Mouse (Mus musculus) midbrain, embryonic 12.5 days (tissue): ENCODE measurements around the gene Zkscan14. TPM values are rescaled to one million over a fixed set of nuclear protein-coding genes. Genes with fewer than 3 reads are reported as not detected.
A peak's percentile ranks its signal among the peaks of the same experiment; 100 is the strongest.
"Not testable (repeated sequence)": the region's sequence is repeated elsewhere in the genome, so short reads cannot be mapped to it uniquely, and the experiment has no call there.

Source experiments
- ATAC-seq: fragments of 200-750 bp; cut with Nextera tagmentation; 2 replicates; pipeline ENCODE4 v1.8.0; 2017; ENCODE audit warnings: low read depth, moderate TSS enrichment, moderate library complexity; ENCODE audit not compliant: low FRiP score
- H3K27ac ChIP-seq: fragments of 300-500 bp; sonication (generic); replicated peaks from 2 replicates; pipeline ENCODE4 v1.5.1; 2016; ENCODE audit warnings: mild to moderate bottlenecking
- H3K27me3 ChIP-seq: fragments of 300-500 bp; sonication (generic); 2 replicates; pipeline ENCODE4 v1.6.1; 2016; ENCODE audit warnings: mild to moderate bottlenecking
- H3K36me3 ChIP-seq: fragments of 300-500 bp; sonication (generic); 2 replicates; pipeline ENCODE4 v1.6.1; 2016
- H3K4me1 ChIP-seq: fragments of 300-500 bp; sonication (generic); 2 replicates; pipeline ENCODE4 v1.6.1; 2016
- H3K4me2 ChIP-seq: fragments of 300-500 bp; sonication (generic); replicated peaks from 2 replicates; pipeline ENCODE4 v1.6.1; 2016; ENCODE audit warnings: mild to moderate bottlenecking, moderate library complexity
- H3K4me3 ChIP-seq: fragments of 300-500 bp; sonication (generic); 2 replicates; pipeline ENCODE4 v1.5.1; 2016; ENCODE audit warnings: mild to moderate bottlenecking
- H3K9ac ChIP-seq: fragments of 300-500 bp; sonication (generic); replicated peaks from 2 replicates; pipeline ENCODE4 v1.6.1; 2016; ENCODE audit warnings: mild to moderate bottlenecking, moderate library complexity
- H3K9me3 ChIP-seq: fragments of 300-500 bp; sonication (generic); 2 replicates; pipeline ENCODE4 v1.6.1; 2016; ENCODE audit warnings: mild to moderate bottlenecking
- WGBS: fragments of 180-500 bp; shearing (Covaris S2); methylation state at CpG from one replicate; pipeline ENCODE4 v1.1.7; 2016; 5-methylcytosine and 5-hydroxymethylcytosine counted together
- polyA plus RNA-seq: library from polyadenylated mRNA; unstranded; fragments of >200 nt; fragmentation: Nextera tagmentation; extraction: Ambion mirVana; gene quantifications from 2 replicates; pipeline ENCODE4 v1.2.1, GENCODE M21; 2016

The Zkscan14 gene
- polyA plus RNA-seq = 10.9 TPM in 2 replicates

DNA sequence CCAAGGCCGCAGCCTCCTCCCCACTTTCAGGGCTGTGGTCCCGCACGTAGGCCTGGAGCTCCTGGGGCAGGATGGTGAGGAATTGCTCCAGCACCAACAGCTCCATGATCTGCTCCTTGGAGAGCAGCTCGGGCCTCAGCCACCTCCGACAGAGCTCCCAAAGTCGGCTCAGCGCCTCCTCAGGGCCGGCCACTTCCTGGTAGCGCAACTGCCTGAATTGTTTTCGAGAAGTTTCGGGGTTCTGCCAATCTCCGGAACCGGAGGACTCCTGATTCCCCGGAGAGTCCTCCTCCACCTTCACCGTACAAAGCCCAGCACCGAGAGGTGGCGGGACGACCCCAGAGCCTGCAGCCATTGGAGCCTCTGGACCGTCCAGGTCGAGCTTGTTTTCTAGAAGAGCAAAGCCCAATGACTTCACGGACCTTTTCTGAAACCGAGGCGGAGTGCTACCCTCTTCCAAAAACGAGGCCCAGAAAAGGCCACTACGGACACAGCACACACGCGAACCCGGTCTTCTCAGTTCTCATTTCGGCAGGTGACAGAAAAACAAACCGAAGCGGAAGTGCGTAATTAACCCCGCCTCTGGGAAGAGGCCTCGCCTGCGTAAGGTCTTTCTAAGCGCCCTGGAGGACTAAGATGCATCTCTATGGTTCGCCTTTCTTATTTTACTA, at the start of gene Zkscan14:
Gene Zkscan14 (minus strand): TSS at position 548 of the 671 bp plus-strand sequence.
- H3K4me2 ChIP-seq = peak within 1 kb of the TSS; percentile 99

DNA sequence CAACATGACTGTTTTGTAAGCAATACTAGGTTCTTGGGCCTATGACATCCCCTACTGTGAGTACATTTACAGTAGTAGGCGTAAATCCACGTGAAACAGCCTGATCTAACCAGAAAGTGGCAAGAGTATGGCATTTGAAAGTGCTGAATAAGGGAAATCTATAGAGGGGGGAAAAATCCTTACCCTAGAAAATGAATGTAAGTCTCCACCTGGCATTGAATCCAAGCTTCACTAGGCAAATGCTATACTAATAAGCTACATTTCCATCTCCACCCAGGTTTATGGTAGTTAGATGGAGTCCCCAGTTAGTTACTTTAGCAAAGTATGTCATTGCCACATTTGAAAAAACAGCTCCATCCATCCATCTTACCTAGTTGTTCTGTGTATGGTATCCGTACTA, 47.9 kb upstream of the Zkscan14 start:
- peaks cover 59% of the 10 kb centered on the region for H3K36me3 ChIP-seq
- WGBS = 95% methylated on average over 3 of the region's 3 CpGs
- H3K9me3 ChIP-seq = no peaks in the 10 kb centered on the region
- H3K4me2 ChIP-seq = no peak overlapping the region
- no peak for ATAC-seq
- no peaks in the 10 kb centered on the region for H3K4me1 ChIP-seq
- H3K27me3 ChIP-seq = no peaks in the 10 kb centered on the region
- H3K9ac ChIP-seq = no peak overlapping the region
- no peak overlapping the region for H3K27ac ChIP-seq
- no peak overlapping the region for H3K4me3 ChIP-seq

More for the DNA sequence above, at the start of gene Zkscan14:
- peak; percentile 29 for ATAC-seq
- Histone ChIP-seq H3K27me3 (no peaks in the 10 kb centered on the region), H3K4me1 (peaks cover 23% of the 10 kb centered on the region), H3K9ac (peak within 1 kb of the TSS; percentile 83), H3K27ac (peak within 1 kb of the TSS; percentile 49), H3K36me3 (peaks cover 10% of the 10 kb centered on the region; the same call in 1 of the 2 replicates), H3K9me3 (no peaks in the 10 kb centered on the region), H3K4me3 (peak within 1 kb of the TSS; percentile 82)
- WGBS = 1% methylated on average over 37 of the region's 37 CpGs

DNA sequence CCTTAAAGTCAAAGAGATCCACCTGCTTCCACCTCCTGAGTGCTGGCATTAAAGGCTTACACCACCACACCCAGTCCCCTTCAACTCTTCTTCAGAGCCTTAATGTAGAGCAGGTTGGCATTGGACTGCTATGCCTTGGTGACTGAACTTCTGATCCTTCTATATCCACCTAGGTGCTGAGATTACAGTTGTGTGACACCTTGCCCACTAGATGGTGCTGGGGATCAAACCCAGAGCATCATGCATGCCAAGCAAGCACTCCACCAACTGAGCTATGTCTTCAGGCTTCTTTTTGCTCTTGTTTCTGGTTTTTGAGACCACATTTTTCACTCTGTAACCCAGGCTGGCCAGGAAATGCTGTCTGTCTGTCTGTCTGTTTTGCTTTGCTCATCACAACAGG, 33.0 kb upstream of the Zkscan14 start:
- H3K36me3 ChIP-seq = peaks cover 54% of the 10 kb centered on the region
- no peak overlapping the region for H3K4me3 ChIP-seq
- ATAC-seq = no peak
- no peak overlapping the region for H3K27ac ChIP-seq
- H3K9me3 ChIP-seq = no peaks in the 10 kb centered on the region
- H3K4me1 ChIP-seq = peaks cover 18% of the 10 kb centered on the region; the same call in 1 of the 2 replicates
- H3K4me2 ChIP-seq = no peak overlapping the region
- no peak overlapping the region for H3K9ac ChIP-seq
- no peaks in the 10 kb centered on the region for H3K27me3 ChIP-seq

DNA sequence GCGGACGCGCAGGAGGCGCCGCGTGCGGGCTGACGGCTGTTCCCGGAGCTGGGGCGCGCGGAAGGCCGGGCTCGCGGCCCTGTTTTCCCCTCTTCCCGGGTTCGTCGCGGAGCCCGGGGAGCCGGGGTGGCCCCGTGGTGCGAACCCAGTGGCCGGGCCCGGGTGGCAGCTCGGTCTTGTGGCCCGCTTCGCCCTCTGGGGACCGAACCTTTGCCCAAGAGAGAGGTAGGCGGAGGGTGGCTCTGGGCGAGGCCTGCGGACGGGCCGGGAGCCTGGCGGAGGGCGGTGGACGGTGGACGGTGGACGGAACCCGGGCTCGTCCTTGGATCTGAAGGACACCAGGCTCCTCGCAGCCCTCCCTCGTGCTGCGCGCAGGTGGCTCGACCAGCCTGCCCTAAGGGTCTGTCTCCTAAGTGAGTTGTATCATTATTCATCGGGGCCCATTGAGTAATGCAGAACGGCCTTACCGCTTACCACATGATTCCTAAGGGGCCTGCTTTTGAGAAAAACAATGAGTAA, 30.3 kb upstream of the Zkscan14 start:
- H3K4me2 ChIP-seq = peak overlapping the region; percentile 66
- peak overlapping the region; percentile 84 for H3K27ac ChIP-seq
- peak; percentile 58 for ATAC-seq
- no peaks in the 10 kb centered on the region for H3K9me3 ChIP-seq
- under 1% methylated on average over 37 of the region's 49 CpGs for WGBS
- peaks cover 18% of the 10 kb centered on the region; the same call in 1 of the 2 replicates for H3K4me1 ChIP-seq
- H3K9ac ChIP-seq = peak overlapping the region; percentile 93
- H3K36me3 ChIP-seq = peaks cover 32% of the 10 kb centered on the region
- no peaks in the 10 kb centered on the region for H3K27me3 ChIP-seq
- H3K4me3 ChIP-seq = peak overlapping the region; percentile 85

DNA sequence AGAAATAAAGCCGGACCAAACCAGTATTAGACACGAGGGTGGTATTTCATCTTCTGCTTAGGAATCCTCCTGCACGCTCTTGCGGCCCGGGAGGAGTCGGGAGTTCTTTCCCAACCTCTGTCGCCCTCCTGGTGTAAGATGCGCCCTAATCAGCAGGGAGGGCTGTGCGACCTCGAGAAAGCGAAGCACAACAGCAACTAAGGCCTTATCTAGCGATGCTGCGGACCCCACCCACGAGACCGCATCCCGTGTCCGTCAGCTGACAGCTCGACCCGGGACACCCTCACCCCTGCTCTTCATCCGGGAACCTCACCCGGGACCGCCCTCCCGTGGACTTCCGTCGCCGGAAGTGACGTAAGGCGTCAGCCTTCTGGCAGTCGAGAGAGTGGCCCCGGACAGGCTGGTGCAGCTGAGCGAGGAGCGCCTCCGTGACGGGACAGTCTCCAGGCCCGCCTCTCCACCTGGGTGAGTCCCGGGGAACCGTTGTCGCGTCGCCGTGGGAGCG, 29.8 kb upstream of the Zkscan14 start, which contains the start of gene Zfp655:
Gene Zfp655 (plus strand): TSS at position 349 of the 505 bp plus-strand sequence.
- Histone ChIP-seq H3K9ac (peak within 1 kb of the TSS; percentile 93), H3K27ac (peak within 1 kb of the TSS; percentile 84), H3K4me3 (peak within 1 kb of the TSS; percentile 85), H3K9me3 (no peaks in the 10 kb centered on the region), H3K4me2 (peak within 1 kb of the TSS; percentile 66), H3K4me1 (peaks cover 18% of the 10 kb centered on the region; the same call in 1 of the 2 replicates), H3K36me3 (peaks cover 30% of the 10 kb centered on the region), H3K27me3 (no peaks in the 10 kb centered on the region)
- peak; percentile 97 for ATAC-seq
- WGBS = under 1% methylated on average over 42 of the region's 42 CpGs

DNA sequence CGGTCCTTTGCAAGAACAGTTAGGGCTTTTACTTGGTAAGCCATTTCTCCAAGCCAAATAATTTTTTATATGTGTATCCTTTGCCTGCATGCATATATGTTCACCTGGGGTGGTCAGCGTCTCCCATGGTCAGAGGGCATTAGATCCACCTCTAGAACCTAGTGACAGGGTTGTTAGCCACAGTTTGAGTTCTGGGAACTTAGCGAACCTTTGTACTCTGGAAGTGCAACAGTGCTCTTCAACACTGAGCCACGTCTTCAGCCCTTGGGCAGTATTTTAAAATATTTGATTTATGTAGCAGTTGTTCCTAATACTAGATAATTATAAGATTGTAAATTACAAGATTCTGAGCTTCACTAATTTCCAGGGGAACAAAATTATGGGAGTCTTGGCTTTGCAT, 29.0 kb upstream of the Zkscan14 start:
- peak overlapping the region; percentile 93; the same call in 1 of the 2 replicates for H3K9ac ChIP-seq
- ATAC-seq = no peak
- H3K4me2 ChIP-seq = peak overlapping the region; percentile 66
- H3K27me3 ChIP-seq = no peaks in the 10 kb centered on the region
- peaks cover 22% of the 10 kb centered on the region for H3K36me3 ChIP-seq
- H3K4me3 ChIP-seq = peak overlapping the region; percentile 85; the same call in 1 of the 2 replicates
- no peaks in the 10 kb centered on the region for H3K9me3 ChIP-seq
- H3K27ac ChIP-seq = no peak overlapping the region; the same call in 1 of the 2 replicates
- 87% methylated on average over 4 of the region's 4 CpGs for WGBS
- H3K4me1 ChIP-seq = peaks cover 18% of the 10 kb centered on the region; the same call in 1 of the 2 replicates

DNA sequence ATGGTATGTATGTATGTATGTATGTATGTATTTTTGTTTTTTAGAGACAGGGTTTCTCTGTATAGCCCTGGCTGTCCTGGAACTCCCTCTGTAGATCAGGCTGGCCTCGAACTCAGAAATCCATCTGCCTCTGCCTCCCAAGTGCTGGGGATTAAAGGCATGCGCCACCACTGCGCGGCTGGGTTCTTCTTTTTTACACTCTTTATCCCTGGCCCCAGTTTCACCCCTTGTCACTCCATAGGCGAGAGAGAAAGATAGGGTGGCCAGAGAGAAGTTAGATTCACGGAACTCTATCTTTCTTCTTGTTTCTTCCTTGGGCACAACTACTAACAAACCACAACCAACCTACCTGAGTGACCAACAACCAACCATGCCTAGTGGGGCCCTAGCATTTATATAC, 27.6 kb upstream of the Zkscan14 start:
- H3K27ac ChIP-seq, H3K4me3 ChIP-seq, H3K27me3 ChIP-seq, H3K36me3 ChIP-seq, ATAC-seq, H3K4me2 ChIP-seq, H3K9me3 ChIP-seq, H3K9ac ChIP-seq: not testable (repeated sequence)
- H3K4me1 ChIP-seq = peaks cover 18% of the 10 kb centered on the region; the same call in 1 of the 2 replicates
- 79% methylated on average over 6 of the region's 6 CpGs for WGBS

DNA sequence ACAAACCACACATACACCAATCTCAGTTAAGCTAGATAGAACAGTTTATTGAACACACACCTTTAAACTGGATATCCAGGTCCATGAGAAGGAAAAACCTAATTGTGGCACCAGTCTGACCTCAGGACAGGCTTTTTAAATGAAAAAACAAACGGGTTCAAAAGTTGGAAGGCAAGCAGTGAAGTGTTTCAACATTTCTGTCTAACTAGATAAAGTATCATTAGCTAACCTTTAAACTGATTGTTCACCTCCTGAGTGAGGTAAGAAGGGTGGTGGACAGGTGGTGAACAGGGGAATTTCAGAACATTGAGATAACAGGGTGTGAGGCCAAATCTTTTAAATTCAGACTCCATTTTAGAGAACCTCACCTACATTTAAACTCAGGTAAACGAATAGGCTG, 24.8 kb upstream of the Zkscan14 start:
- Histone ChIP-seq H3K4me2 (no peak overlapping the region), H3K27ac (no peak overlapping the region), H3K4me3 (no peak overlapping the region), H3K9me3 (no peaks in the 10 kb centered on the region), H3K4me1 (peaks cover 5% of the 10 kb centered on the region; the same call in 1 of the 2 replicates), H3K9ac (no peak overlapping the region), H3K36me3 (peaks cover 7% of the 10 kb centered on the region), H3K27me3 (no peaks in the 10 kb centered on the region)
- WGBS = 62% methylated on average over 2 of the region's 2 CpGs
- ATAC-seq = no peak

DNA sequence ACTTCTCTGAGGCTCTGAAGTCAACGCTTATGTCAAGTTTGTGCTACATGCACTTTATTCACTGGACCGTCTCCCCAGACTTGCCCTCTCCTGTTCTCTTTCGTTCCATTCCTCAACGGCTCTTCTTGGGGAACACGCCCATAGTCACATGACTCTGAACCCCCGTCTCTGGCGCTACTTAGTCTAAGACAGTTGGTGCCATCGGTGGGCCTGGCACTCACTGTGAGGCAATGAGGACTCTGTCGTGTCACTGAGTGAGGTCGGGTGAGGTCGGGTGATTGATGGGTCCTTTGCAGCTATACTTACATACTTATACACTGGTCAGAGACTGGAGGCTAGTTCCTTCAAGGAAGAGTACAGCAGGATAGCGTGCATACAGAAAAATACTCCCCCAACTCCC, 21.7 kb upstream of the Zkscan14 start:
- Histone ChIP-seq H3K4me2 (no peak overlapping the region), H3K4me3 (no peak overlapping the region), H3K9ac (no peak overlapping the region), H3K9me3 (no peaks in the 10 kb centered on the region), H3K36me3 (peaks cover 36% of the 10 kb centered on the region), H3K4me1 (no peaks in the 10 kb centered on the region), H3K27ac (no peak overlapping the region), H3K27me3 (no peaks in the 10 kb centered on the region)
- 86% methylated on average over 12 of the region's 12 CpGs for WGBS
- no peak for ATAC-seq

DNA sequence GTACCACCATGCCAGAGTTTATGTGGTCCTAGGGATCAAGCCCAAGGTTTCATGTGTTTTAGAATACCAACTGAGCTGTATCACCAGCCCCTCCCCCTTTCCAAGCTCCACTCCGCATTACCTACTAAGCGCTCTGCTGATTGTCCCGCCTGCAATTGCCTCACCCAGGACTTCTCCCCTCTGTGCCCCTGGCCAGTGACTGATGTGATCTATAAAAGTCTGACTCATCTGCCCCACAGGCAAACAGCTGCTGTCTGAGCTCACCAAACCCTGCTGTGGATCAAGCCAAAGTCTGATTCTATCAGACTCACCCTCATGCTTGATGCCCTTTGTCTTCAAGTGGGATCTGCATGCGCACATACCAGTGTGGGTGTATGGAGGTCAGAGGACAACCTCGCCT, 21.2 kb upstream of the Zkscan14 start:
- H3K27ac ChIP-seq = no peak overlapping the region
- no peaks in the 10 kb centered on the region for H3K9me3 ChIP-seq
- no peaks in the 10 kb centered on the region for H3K4me1 ChIP-seq
- H3K4me3 ChIP-seq = no peak overlapping the region
- WGBS = 84% methylated on average over 5 of the region's 5 CpGs
- no peaks in the 10 kb centered on the region for H3K27me3 ChIP-seq
- no peak overlapping the region for H3K9ac ChIP-seq
- peaks cover 38% of the 10 kb centered on the region for H3K36me3 ChIP-seq
- no peak for ATAC-seq
- no peak overlapping the region for H3K4me2 ChIP-seq

DNA sequence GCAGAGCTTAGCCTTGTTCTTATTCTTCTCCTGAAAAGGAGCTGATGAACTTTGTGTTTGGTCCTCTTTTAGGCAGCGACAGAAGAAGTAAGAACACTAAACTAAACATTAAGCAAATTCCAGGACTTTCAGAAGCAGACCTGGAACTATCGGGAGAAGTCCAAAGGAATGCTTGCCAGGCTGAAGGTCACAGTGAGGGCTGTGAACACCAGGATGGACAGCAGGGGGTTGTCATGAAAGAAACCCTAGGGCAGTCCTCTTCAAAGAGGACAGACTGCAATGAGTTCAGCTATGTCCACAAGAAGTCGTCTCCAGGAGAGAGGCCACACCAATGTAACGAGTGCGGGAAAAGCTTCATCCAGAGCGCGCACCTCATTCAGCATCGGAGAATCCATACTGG, 18.3 kb upstream of the Zkscan14 start:
- WGBS = 91% methylated on average over 8 of the region's 8 CpGs
- no peak overlapping the region for H3K4me3 ChIP-seq
- no peaks in the 10 kb centered on the region for H3K9me3 ChIP-seq
- no peaks in the 10 kb centered on the region for H3K27me3 ChIP-seq
- no peak overlapping the region for H3K9ac ChIP-seq
- no peaks in the 10 kb centered on the region for H3K4me1 ChIP-seq
- no peak overlapping the region for H3K4me2 ChIP-seq
- H3K36me3 ChIP-seq = peaks cover 38% of the 10 kb centered on the region
- no peak overlapping the region for H3K27ac ChIP-seq
- no peak for ATAC-seq

DNA sequence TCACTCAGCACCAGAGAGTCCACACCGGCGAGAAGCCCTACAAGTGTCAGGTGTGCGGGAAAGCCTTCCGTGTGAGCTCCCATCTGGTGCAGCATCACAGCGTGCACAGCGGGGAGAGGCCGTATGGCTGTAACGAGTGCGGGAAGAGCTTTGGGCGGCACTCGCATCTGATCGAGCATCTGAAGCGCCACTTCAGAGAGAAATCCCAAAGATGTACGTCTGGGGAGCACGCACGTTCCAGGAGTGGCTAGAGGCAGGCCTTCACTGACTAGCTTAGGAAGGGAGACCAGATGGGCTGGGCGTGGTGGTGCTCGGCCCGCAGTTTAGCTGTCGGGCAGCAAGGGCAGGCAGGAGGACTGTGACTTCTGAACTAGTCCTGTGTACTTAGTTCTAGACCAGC, 17.0 kb upstream of the Zkscan14 start:
- 96% methylated on average over 20 of the region's 20 CpGs for WGBS
- H3K4me2 ChIP-seq = no peak overlapping the region
- no peak overlapping the region for H3K9ac ChIP-seq
- no peak for ATAC-seq
- no peaks in the 10 kb centered on the region for H3K27me3 ChIP-seq
- no peak overlapping the region for H3K27ac ChIP-seq
- H3K4me3 ChIP-seq = no peak overlapping the region
- no peaks in the 10 kb centered on the region for H3K4me1 ChIP-seq
- H3K9me3 ChIP-seq = no peaks in the 10 kb centered on the region
- H3K36me3 ChIP-seq = peaks cover 45% of the 10 kb centered on the region
